Mouse (Mus musculus): ENCODE results near the gene Rassf7.

DNA sequence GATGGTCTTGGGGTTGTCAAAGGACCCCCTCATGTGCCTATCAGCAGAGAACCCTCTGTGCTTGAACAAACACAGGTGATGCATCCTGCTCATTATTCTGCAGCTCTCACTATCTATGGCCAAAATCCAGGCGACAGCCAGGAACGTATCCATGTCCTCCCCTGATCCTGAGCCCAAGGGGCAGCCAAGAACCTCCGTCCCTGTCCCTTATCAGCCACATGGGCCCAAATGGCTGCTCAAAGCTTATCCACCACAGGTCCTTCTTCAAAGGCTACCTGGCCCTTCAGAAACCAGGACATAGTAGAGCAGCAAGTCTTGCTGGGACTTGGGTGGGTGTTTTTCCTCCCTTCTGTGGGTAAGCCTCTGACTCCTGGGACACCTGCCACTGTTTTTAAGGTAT is 27.5 kb upstream of the Rassf7 start:
- TF ChIP-seq CTCF (IDR thresholded peaks at IDR 0.05; ENCODE audit: borderline replicate concordance, extremely low read depth, insufficient read depth, insufficient read length) (no peak), POLR2A (IDR thresholded peaks at IDR 0.05; ENCODE audit: borderline replicate concordance, extremely low read depth, insufficient read depth, insufficient read length, poor library complexity, severe bottlenecking) (no peak)
